Mouse (Mus musculus): ENCODE results near the gene Slc12a4. TPM values are rescaled to one million over a fixed set of nuclear protein-coding genes. Genes with fewer than 3 reads are reported as not detected.
"Not testable (repeated sequence)": the region's sequence is repeated elsewhere in the genome, so short reads cannot be mapped to it uniquely, and the experiment has no call there.

Gene Slc12a4
- polyA plus RNA-seq, 1 experiment from 2014 or later, result 9.4 TPM

- H3K4me2 ChIP-seq (replicated peaks), result no peak overlapping the region
- H3K27me3 ChIP-seq (ENCODE audit: control insufficient read depth, insufficient read depth, low read length), result no peaks in the 10 kb centered on the region
- H3K27ac ChIP-seq, result no peak overlapping the region
- ATAC-seq (ENCODE audit: low FRiP score) (no peak), DNase-seq (ENCODE audit: low spot score) (no peak)
- H3K4me3 ChIP-seq (replicated peaks; ENCODE audit: low read length), result no peak overlapping the region
- H3K9me3 ChIP-seq (ENCODE audit: control insufficient read depth, low read length), result no peaks in the 10 kb centered on the region
- H3K36me3 ChIP-seq (replicated peaks; ENCODE audit: control insufficient read depth, insufficient read depth), result no peaks in the 10 kb centered on the region
- H3K9ac ChIP-seq, result no peak overlapping the region
- H3K4me1 ChIP-seq (replicated peaks; ENCODE audit: control insufficient read depth, insufficient read depth, low read length), result no peaks in the 10 kb centered on the region
- 84% methylated on average over 4 of the region's 4 CpGs for WGBS
These were observed 36.0 kb upstream of the Slc12a4 start for GRCm38 (mm10) chr8:106001908-106002307.

- H3K4me2 ChIP-seq (replicated peaks), result no peak overlapping the region
- no peak overlapping the region for H3K9ac ChIP-seq
- no peak overlapping the region for H3K27ac ChIP-seq
- H3K36me3 ChIP-seq (replicated peaks; ENCODE audit: control insufficient read depth, insufficient read depth), result no peaks in the 10 kb centered on the region
- no peaks in the 10 kb centered on the region for H3K4me1 ChIP-seq (replicated peaks; ENCODE audit: control insufficient read depth, insufficient read depth, low read length)
- DNase-seq (ENCODE audit: low spot score) (no peak), ATAC-seq (ENCODE audit: low FRiP score) (no peak)
- H3K9me3 ChIP-seq (ENCODE audit: control insufficient read depth, low read length), result no peaks in the 10 kb centered on the region
- 87% methylated on average over 2 of the region's 2 CpGs for WGBS
- no peak overlapping the region for H3K4me3 ChIP-seq (replicated peaks; ENCODE audit: low read length)
- no peaks in the 10 kb centered on the region for H3K27me3 ChIP-seq (ENCODE audit: control insufficient read depth, insufficient read depth, low read length)
These were observed 33.1 kb upstream of the Slc12a4 start for GRCm38 (mm10) chr8:105998971-105999370.

- Histone ChIP-seq H3K4me3 (replicated peaks; ENCODE audit: low read length) (no peak overlapping the region), H3K9me3 (ENCODE audit: control insufficient read depth, low read length) (no peaks in the 10 kb centered on the region), H3K36me3 (replicated peaks; ENCODE audit: control insufficient read depth, insufficient read depth) (no peaks in the 10 kb centered on the region), H3K27ac (no peak overlapping the region), H3K4me2 (replicated peaks) (no peak overlapping the region), H3K27me3 (ENCODE audit: control insufficient read depth, insufficient read depth, low read length) (no peaks in the 10 kb centered on the region), H3K4me1 (replicated peaks; ENCODE audit: control insufficient read depth, insufficient read depth, low read length) (no peaks in the 10 kb centered on the region), H3K9ac (no peak overlapping the region)
- ATAC-seq (ENCODE audit: low FRiP score), result no peak
- DNase-seq (ENCODE audit: low spot score), result no peak
- WGBS, result 71% methylated on average over 7 of the region's 7 CpGs
These were observed 30.5 kb upstream of the Slc12a4 start for GRCm38 (mm10) chr8:105996359-105996758.

- Histone ChIP-seq H3K4me3 (replicated peaks; ENCODE audit: low read length) (no peak overlapping the region), H3K27ac (no peak overlapping the region), H3K9me3 (ENCODE audit: control insufficient read depth, low read length) (no peaks in the 10 kb centered on the region), H3K4me1 (replicated peaks; ENCODE audit: control insufficient read depth, insufficient read depth, low read length) (no peaks in the 10 kb centered on the region), H3K9ac (no peak overlapping the region), H3K4me2 (replicated peaks) (no peak overlapping the region), H3K27me3 (ENCODE audit: control insufficient read depth, insufficient read depth, low read length) (no peaks in the 10 kb centered on the region), H3K36me3 (replicated peaks; ENCODE audit: control insufficient read depth, insufficient read depth) (no peaks in the 10 kb centered on the region)
- DNase-seq (ENCODE audit: low spot score) (no peak), ATAC-seq (ENCODE audit: low FRiP score) (no peak)
- WGBS, result 59% methylated on average over 4 of the region's 4 CpGs
These were observed 27.3 kb upstream of the Slc12a4 start for GRCm38 (mm10) chr8:105993226-105993625.

- H3K27ac ChIP-seq, result no peak overlapping the region
- no peak for ATAC-seq (ENCODE audit: low FRiP score)
- H3K4me3 ChIP-seq (replicated peaks; ENCODE audit: low read length), result no peak overlapping the region
- H3K36me3 ChIP-seq (replicated peaks; ENCODE audit: control insufficient read depth, insufficient read depth), result no peaks in the 10 kb centered on the region
- no peaks in the 10 kb centered on the region for H3K4me1 ChIP-seq (replicated peaks; ENCODE audit: control insufficient read depth, insufficient read depth, low read length)
- no peaks in the 10 kb centered on the region for H3K27me3 ChIP-seq (ENCODE audit: control insufficient read depth, insufficient read depth, low read length)
- no peak for DNase-seq (ENCODE audit: low spot score)
- H3K9me3 ChIP-seq (ENCODE audit: control insufficient read depth, low read length), result no peaks in the 10 kb centered on the region
- H3K4me2 ChIP-seq (replicated peaks), result no peak overlapping the region
- no peak overlapping the region for H3K9ac ChIP-seq
- 72% methylated on average over 5 of the region's 5 CpGs for WGBS
These were observed 26.6 kb upstream of the Slc12a4 start for GRCm38 (mm10) chr8:105992499-105992898.

GRCm38 (mm10) chr8:105991546-105991945, 25.6 kb upstream of the Slc12a4 start:
- H3K4me1 ChIP-seq (replicated peaks; ENCODE audit: control insufficient read depth, insufficient read depth, low read length), result no peaks in the 10 kb centered on the region
- H3K9ac ChIP-seq, result no peak overlapping the region
- no peak overlapping the region for H3K4me3 ChIP-seq (replicated peaks; ENCODE audit: low read length)
- WGBS, result 90% methylated on average over 2 of the region's 2 CpGs
- no peaks in the 10 kb centered on the region for H3K36me3 ChIP-seq (replicated peaks; ENCODE audit: control insufficient read depth, insufficient read depth)
- H3K9me3 ChIP-seq (ENCODE audit: control insufficient read depth, low read length), result no peaks in the 10 kb centered on the region
- H3K27me3 ChIP-seq (ENCODE audit: control insufficient read depth, insufficient read depth, low read length), result no peaks in the 10 kb centered on the region
- no peak overlapping the region for H3K4me2 ChIP-seq (replicated peaks)
- ATAC-seq (ENCODE audit: low FRiP score) (no peak), DNase-seq (ENCODE audit: low spot score) (no peak)
- H3K27ac ChIP-seq, result no peak overlapping the region

- Histone ChIP-seq H3K27me3 (ENCODE audit: control insufficient read depth, insufficient read depth, low read length) (no peaks in the 10 kb centered on the region), H3K36me3 (replicated peaks; ENCODE audit: control insufficient read depth, insufficient read depth) (no peaks in the 10 kb centered on the region), H3K4me2 (replicated peaks) (no peak within 1 kb of the TSS), H3K4me3 (replicated peaks; ENCODE audit: low read length) (no peak within 1 kb of the TSS), H3K27ac (no peak within 1 kb of the TSS), H3K9ac (no peak within 1 kb of the TSS), H3K9me3 (ENCODE audit: control insufficient read depth, low read length) (no peaks in the 10 kb centered on the region), H3K4me1 (replicated peaks; ENCODE audit: control insufficient read depth, insufficient read depth, low read length) (no peaks in the 10 kb centered on the region)
- 10% methylated on average over 15 of the region's 15 CpGs for WGBS
- ATAC-seq (ENCODE audit: low FRiP score) (peak; percentile 37; the same call in 1 of the 2 replicates), DNase-seq (ENCODE audit: low spot score) (peak; percentile 74)
These were observed 25.0 kb upstream of the Slc12a4 start, which contains the start of gene Dus2 for GRCm38 (mm10) chr8:105990856-105991387. Dus2 (plus strand) TSS chr8:105991337.

- ATAC-seq (ENCODE audit: low FRiP score), result no peak
These were observed 22.6 kb upstream of the Slc12a4 start for GRCm38 (mm10) chr8:105988546-105988945.

GRCm38 (mm10) chr8:105983406-105983805, 17.5 kb upstream of the Slc12a4 start:
- H3K36me3 ChIP-seq (replicated peaks; ENCODE audit: control insufficient read depth, insufficient read depth); H3K9ac ChIP-seq; H3K27ac ChIP-seq; DNase-seq (ENCODE audit: low spot score); ATAC-seq (ENCODE audit: low FRiP score); H3K4me3 ChIP-seq (replicated peaks; ENCODE audit: low read length); H3K27me3 ChIP-seq (ENCODE audit: control insufficient read depth, insufficient read depth, low read length); H3K4me1 ChIP-seq (replicated peaks; ENCODE audit: control insufficient read depth, insufficient read depth, low read length); H3K9me3 ChIP-seq (ENCODE audit: control insufficient read depth, low read length); H3K4me2 ChIP-seq (replicated peaks): not testable (repeated sequence)
- 87% methylated on average over 11 of the region's 11 CpGs for WGBS

More at GRCm38 (mm10) chr8:105988546-105988945, 22.6 kb upstream of the Slc12a4 start:
- Histone ChIP-seq H3K4me2 (replicated peaks) (no peak overlapping the region), H3K4me3 (replicated peaks; ENCODE audit: low read length) (no peak overlapping the region), H3K36me3 (replicated peaks; ENCODE audit: control insufficient read depth, insufficient read depth) (no peaks in the 10 kb centered on the region), H3K9me3 (ENCODE audit: control insufficient read depth, low read length) (no peaks in the 10 kb centered on the region), H3K27ac (no peak overlapping the region), H3K9ac (no peak overlapping the region), H3K27me3 (ENCODE audit: control insufficient read depth, insufficient read depth, low read length) (no peaks in the 10 kb centered on the region), H3K4me1 (replicated peaks; ENCODE audit: control insufficient read depth, insufficient read depth, low read length) (no peaks in the 10 kb centered on the region)
- DNase-seq (ENCODE audit: low spot score), result no peak
- 85% methylated on average over 11 of the region's 11 CpGs for WGBS

GRCm38 (mm10) chr8:105981146-105981545, 15.2 kb upstream of the Slc12a4 start:
- WGBS, result 98% methylated on average over 1 of the region's 1 CpGs
- no peaks in the 10 kb centered on the region for H3K27me3 ChIP-seq (ENCODE audit: control insufficient read depth, insufficient read depth, low read length)

More at GRCm38 (mm10) chr8:105981146-105981545, 15.2 kb upstream of the Slc12a4 start:
- H3K4me1 ChIP-seq (replicated peaks; ENCODE audit: control insufficient read depth, insufficient read depth, low read length), result no peaks in the 10 kb centered on the region
- no peak overlapping the region for H3K4me2 ChIP-seq (replicated peaks)
- ATAC-seq (ENCODE audit: low FRiP score), result no peak
- H3K36me3 ChIP-seq (replicated peaks; ENCODE audit: control insufficient read depth, insufficient read depth), result no peaks in the 10 kb centered on the region
- DNase-seq (ENCODE audit: low spot score), result no peak
- no peak overlapping the region for H3K4me3 ChIP-seq (replicated peaks; ENCODE audit: low read length)
- no peak overlapping the region for H3K27ac ChIP-seq
- H3K9ac ChIP-seq, result no peak overlapping the region
- no peaks in the 10 kb centered on the region for H3K9me3 ChIP-seq (ENCODE audit: control insufficient read depth, low read length)

All from hindbrain, embryonic 14.5 days (tissue).